Mouse (Mus musculus) MEL (cell line): ENCODE results near the gene Tmpo.

ENCODE experiments used
- CTCF ChIP-seq, 3 experiments: IDR thresholded peaks in 2 of 3; conservative IDR thresholded peaks in 1 of 3; 2 replicates each; pipeline ENCODE4 v1.5.1; 2011 to 2012; ENCODE audit warnings: low read length in 3 of 3, low read depth in 2 of 3, mild to moderate bottlenecking in 2 of 3, improper control_type of control experiment in 1 of 3, inconsistent platforms in 1 of 3, mixed read lengths in 1 of 3, moderate library complexity in 1 of 3; ENCODE audit not compliant: control insufficient read depth in 1 of 3, insufficient read depth in 1 of 3, poor library complexity in 1 of 3, severe bottlenecking in 1 of 3
- ETS1 ChIP-seq: IDR thresholded peaks from 2 replicates; pipeline ENCODE4 v1.6.1; 2012; ENCODE audit warnings: low read depth, mild to moderate bottlenecking, inconsistent platforms, low read length, improper control_type of control experiment, moderate library complexity
- GATA1 ChIP-seq: IDR thresholded peaks from 2 replicates; pipeline ENCODE4 v1.6.1; 2011; ENCODE audit warnings: low read depth, low read length, improper control_type of control experiment
- HCFC1 ChIP-seq: IDR thresholded peaks from 2 replicates; pipeline ENCODE4 v1.6.1; 2012; ENCODE audit warnings: low read depth, mild to moderate bottlenecking, inconsistent platforms, low read length, improper control_type of control experiment, moderate library complexity
- MYC ChIP-seq: IDR thresholded peaks from 2 replicates; pipeline ENCODE4 v1.6.1; 2011; ENCODE audit warnings: low read depth, mild to moderate bottlenecking, low read length, improper control_type of control experiment, moderate library complexity
- NRF1 ChIP-seq: IDR thresholded peaks from 2 replicates; pipeline ENCODE4 v1.6.1; 2014; ENCODE audit warnings: low read depth, mild to moderate bottlenecking, inconsistent platforms, low read length, improper control_type of control experiment, moderate library complexity; ENCODE audit not compliant: poor library complexity, insufficient read depth, severe bottlenecking
- POLR2A ChIP-seq, 2 experiments: IDR thresholded peaks; 2 replicates each; pipeline ENCODE4 v1.6.1; 2011 to 2012; ENCODE audit warnings: low read length in 2 of 2, mild to moderate bottlenecking in 2 of 2, control low read depth in 1 of 2, improper control_type of control experiment in 1 of 2, low read depth in 1 of 2, moderate library complexity in 1 of 2; ENCODE audit not compliant: control insufficient read depth in 1 of 2, insufficient read depth in 1 of 2, poor library complexity in 1 of 2
- SMC3 ChIP-seq: IDR thresholded peaks from 2 replicates; pipeline ENCODE4 v1.6.1; 2011; ENCODE audit warnings: low read depth, low read length, improper control_type of control experiment
- USF1 ChIP-seq: IDR thresholded peaks from 2 replicates; pipeline ENCODE4 v1.6.1; 2014; ENCODE audit warnings: low read depth, mild to moderate bottlenecking, inconsistent platforms, low read length, improper control_type of control experiment, moderate library complexity
- USF2 ChIP-seq, 2 experiments: IDR thresholded peaks; 2 replicates each; pipeline ENCODE4 v1.6.1; 2011 to 2012; ENCODE audit warnings: improper control_type of control experiment in 2 of 2, low read length in 2 of 2, borderline replicate concordance in 1 of 2, inconsistent platforms in 1 of 2, low read depth in 1 of 2, mild to moderate bottlenecking in 1 of 2; ENCODE audit not compliant: insufficient read depth in 1 of 2
- ZC3H11A ChIP-seq: IDR thresholded peaks from 2 replicates; pipeline ENCODE4 v1.6.1; 2012; ENCODE audit warnings: low read depth, mild to moderate bottlenecking, inconsistent platforms, low read length, improper control_type of control experiment
- ZKSCAN1 ChIP-seq: IDR thresholded peaks from 2 replicates; pipeline ENCODE4 v1.6.1; 2012; ENCODE audit warnings: low read depth, mild to moderate bottlenecking, inconsistent platforms, low read length, improper control_type of control experiment, moderate library complexity
- ZNF384 ChIP-seq: IDR thresholded peaks from 2 replicates; pipeline ENCODE4 v1.6.1; 2012; ENCODE audit warnings: low read depth, mild to moderate bottlenecking, inconsistent platforms, low read length, improper control_type of control experiment

GRCm38 (mm10) chr10:91171041-91171440, 10.1 kb downstream of the Tmpo start:
- no peak for TF ChIP-seq MYC
- no peak for TF ChIP-seq ETS1
- no peak for TF ChIP-seq ZKSCAN1
- no peak for TF ChIP-seq CTCF (IDR thresholded peaks at IDR 0.05 in 2 of 3, conservative IDR thresholded peaks at IDR 0.05 in 1 of 3; ENCODE audit: control insufficient read depth in 1 of 3, insufficient read depth in 1 of 3, low read depth in 2 of 3, low read length in 3 of 3, poor library complexity in 1 of 3, severe bottlenecking in 1 of 3)
- TF ChIP-seq SMC3, result no peak
- no peak for TF ChIP-seq HCFC1
- no peak for TF ChIP-seq NRF1
- no peak for TF ChIP-seq GATA1
- TF ChIP-seq ZC3H11A, result no peak
- TF ChIP-seq USF1, result no peak
- TF ChIP-seq USF2 (IDR thresholded peaks at IDR 0.05; ENCODE audit: borderline replicate concordance in 1 of 2, insufficient read depth in 1 of 2, low read depth in 1 of 2, low read length in 2 of 2), result no peak
- no peak; a peak in 1 of 4 replicates for TF ChIP-seq POLR2A (IDR thresholded peaks at IDR 0.05; ENCODE audit: control insufficient read depth in 1 of 2, insufficient read depth in 1 of 2, low read depth in 1 of 2, low read length in 2 of 2, poor library complexity in 1 of 2)
- TF ChIP-seq ZNF384, result no peak
